In the genomic region with DNA sequence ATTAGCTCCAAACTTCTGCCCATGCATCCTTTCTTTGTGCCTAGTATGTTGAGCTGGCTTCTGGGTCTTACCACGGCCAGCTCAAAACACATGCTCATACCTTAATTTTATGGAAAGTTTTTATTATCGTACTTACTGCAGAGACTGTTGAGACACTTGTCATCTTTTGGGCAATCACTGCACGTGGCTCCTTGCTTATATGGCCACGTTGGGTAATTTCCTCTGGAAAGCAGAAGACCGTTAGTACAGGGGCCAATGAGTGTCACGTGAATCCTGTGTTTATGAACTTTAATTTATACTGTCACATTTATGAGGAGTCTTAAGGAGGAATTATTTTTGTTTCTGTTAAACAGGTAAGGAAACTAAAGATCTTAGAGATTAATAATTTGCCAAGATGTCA, we compare ENCODE assay signal across 20 mouse cellular contexts. TPM values are rescaled to one million over a fixed set of nuclear protein-coding genes. Genes with fewer than 3 reads are reported as not detected.
DNase-seq lines count a peak whose midpoint lies in the region; ATAC-seq and TF ChIP-seq lines count a peak whose summit lies in the region.
"Had no signal": no experiment of that assay in that cellular context is flagged by ENCODE, and none has a peak within 500 bp of the region (broad histone marks: within the 10 kb centered on the region; RNA-seq: fewer than 3 reads in every experiment).

No protein-coding gene starts in this region.

- TF ChIP-seq POLR2A in heart, adult 2 months (IDR thresholded peaks at IDR 0.05; ENCODE audit: insufficient read depth, low read depth, low read length) = no peak

- H3K36me3 ChIP-seq in liver, embryonic 14.5 days (replicated peaks; ENCODE audit: control insufficient read depth, insufficient read depth, low read depth) = peaks cover 23% of the 10 kb centered on the region
- peaks cover 65% of the 10 kb centered on the region for H3K36me3 ChIP-seq in macrophage (ENCODE audit: inconsistent target)
- H3K36me3 ChIP-seq in heart, adult 2 months (ENCODE audit: control insufficient read depth, insufficient read depth, low read length) = peaks cover 2% of the 10 kb centered on the region; the same call in 1 of the 2 replicates

- H3K79me2 ChIP-seq in macrophage (ENCODE audit: inconsistent target) = peaks cover 60% of the 10 kb centered on the region
- H3K79me2 ChIP-seq in heart, adult 2 months (replicated peaks; ENCODE audit: control insufficient read depth, insufficient read depth, low read length) = no peaks in the 10 kb centered on the region

- H3K4me2 ChIP-seq in liver, embryonic 14.5 days (ENCODE audit: low read depth) = no peak overlapping the region
- H3K4me2 ChIP-seq: embryonic facial prominence, embryonic 15.5 days; forebrain, embryonic 15.5 days; heart, embryonic 13.5 days; hindbrain, embryonic 15.5 days had no signal

- TF ChIP-seq CTCF in liver, embryonic 14.5 days (IDR thresholded peaks at IDR 0.05; ENCODE audit: low read depth) = no peak
- no peak for TF ChIP-seq CTCF in heart, adult 2 months (IDR thresholded peaks at IDR 0.05)

- intact Hi-C loops in heart, adult 2 months (cut with DNase I) = no loop called here

- H3K4me1 ChIP-seq in liver, embryonic 14.5 days (replicated peaks; ENCODE audit: control insufficient read depth in 2 of 2, insufficient read depth in 2 of 2, low read length in 1 of 2) = no peaks in the 10 kb centered on the region
- no peaks in the 10 kb centered on the region for H3K4me1 ChIP-seq in heart, adult 2 months (ENCODE audit: control insufficient read depth, insufficient read depth, low read length)
- H3K4me1 ChIP-seq: embryonic facial prominence, embryonic 15.5 days; forebrain, embryonic 10.5 days; forebrain, embryonic 15.5 days; heart, embryonic 13.5 days; hindbrain, embryonic 15.5 days had no signal

- ATAC-seq in liver, embryonic 14.5 days (ENCODE audit: insufficient read depth) = no peak
- peak; percentile 80 for ATAC-seq in neutrophil, adult 5-6 weeks (ENCODE audit: extremely low read depth, insufficient number of reproducible peaks, low FRiP score, poor library complexity, severe bottlenecking)
- ATAC-seq: forebrain, embryonic 15.5 days had no signal

- peak; percentile 17; the same call in 1 of the 2 replicates for TF ChIP-seq EP300 in liver, embryonic 14.5 days (IDR thresholded peaks at IDR 0.05; ENCODE audit: low read depth)
- no peak for TF ChIP-seq EP300 in heart, adult 2 months (IDR thresholded peaks at IDR 0.05; ENCODE audit: insufficient read depth, low read depth, low read length)

- no peak overlapping the region for H3K27ac ChIP-seq in liver, embryonic 14.5 days
- peak overlapping the region; percentile 72 for H3K27ac ChIP-seq in macrophage
- no peak overlapping the region for H3K27ac ChIP-seq in heart, adult 2 months
- H3K27ac ChIP-seq: embryonic facial prominence, embryonic 15.5 days; forebrain, embryonic 10.5 days; forebrain, embryonic 15.5 days; heart, embryonic 13.5 days; hindbrain, embryonic 15.5 days had no signal

- H3K9me3 ChIP-seq in liver, embryonic 14.5 days (ENCODE audit: control insufficient read depth, low read length) = no peaks in the 10 kb centered on the region
- H3K9me3 ChIP-seq: embryonic facial prominence, embryonic 15.5 days; forebrain, embryonic 10.5 days; forebrain, embryonic 15.5 days; heart, embryonic 13.5 days; hindbrain, embryonic 15.5 days had no signal

- H3K27me3 ChIP-seq in liver, embryonic 14.5 days (ENCODE audit: control insufficient read depth, insufficient read depth, low read length) = no peaks in the 10 kb centered on the region
- H3K27me3 ChIP-seq in heart, adult 2 months (ENCODE audit: control insufficient read depth, insufficient read depth, low read length) = no peaks in the 10 kb centered on the region
- H3K27me3 ChIP-seq: embryonic facial prominence, embryonic 15.5 days; forebrain, embryonic 15.5 days; heart, embryonic 13.5 days; hindbrain, embryonic 15.5 days had no signal

- 72% methylated on average over 6 of the region's 6 CpGs for WGBS in liver, embryonic 14.5 days (ENCODE audit: insufficient replicate concordance)
- WGBS in macrophage (ENCODE audit: missing documents) = 11% methylated on average over 6 of the region's 6 CpGs
- WGBS in heart, adult 2 months = 87% methylated on average over 6 of the region's 6 CpGs

- DNase-seq in liver, embryonic 14.5 days (ENCODE audit: low read depth in 3 of 3, low spot score in 3 of 3) = no peak
- DNase-seq in liver = no peak
- DNase-seq in lung, postnatal 36 days = peak; percentile 58
- DNase-seq in lung, postnatal 14 days = no peak
- no peak for DNase-seq in heart, adult 2 months
- DNase-seq in urinary bladder, adult 18-20 months (ENCODE audit: low spot score in 2 of 2) = no peak
- DNase-seq: adrenal gland, postnatal 14 days; cerebellum, adult 2 months; cerebellum, postnatal 10 days; embryo, embryonic 11 days; gastrocnemius, postnatal 10 days; heart, postnatal 36 days had no signal

- H3K4me3 ChIP-seq in liver, embryonic 14.5 days (ENCODE audit: insufficient read depth in 1 of 2, low read depth in 2 of 2, low read length in 2 of 2) = no peak overlapping the region
- H3K4me3 ChIP-seq in macrophage (ENCODE audit: inconsistent target) = no peak overlapping the region
- H3K4me3 ChIP-seq in heart, adult 2 months = no peak overlapping the region
- H3K4me3 ChIP-seq: embryonic facial prominence, embryonic 15.5 days; erythroblast, embryonic 14.5 days; forebrain, embryonic 10.5 days; forebrain, embryonic 15.5 days; heart, embryonic 13.5 days; hindbrain, embryonic 15.5 days had no signal

- H3K9ac ChIP-seq in liver, embryonic 14.5 days (replicated peaks) = no peak overlapping the region
- no peak overlapping the region for H3K9ac ChIP-seq in heart, adult 2 months (ENCODE audit: low read depth, low read length)
- H3K9ac ChIP-seq: embryonic facial prominence, embryonic 15.5 days; forebrain, embryonic 15.5 days; heart, embryonic 13.5 days; hindbrain, embryonic 15.5 days had no signal

RNA-seq across cellular contexts. Expression of a gene that starts 14.0 kb away (rescaled TPM):
- 5.3 and 9.9 TPM in 2 replicates for polyA plus RNA-seq in liver, embryonic 14.5 days (2012; rRNA removed)
- polyA plus RNA-seq in liver, embryonic 14.5 days (2014; fragmentation: Nextera tagmentation; extraction: Ambion mirVana) = 22.1 and 24.8 TPM in 2 replicates
- total RNA-seq in macrophage (2018; cell fraction: chromatin; rRNA removed) = 10 to 100 TPM in 22 of 26 experiments, 1 to 10 TPM in 4; 3.8 to 30.5 (median 14.8) TPM
- 10 to 100 TPM in 24 of 26 experiments, 1 to 10 TPM in 2; 7.9 to 18.8 (median 15.6) TPM for total RNA-seq in macrophage (2018; cell fraction: cytosol; rRNA removed)
- total RNA-seq in macrophage (2018; cell fraction: nucleus; rRNA removed) = 10 to 100 TPM in 18 of 26 experiments, 1 to 10 TPM in 8; 6.6 to 26.5 (median 12.3) TPM
- polyA plus RNA-seq in macrophage (2018) = 13.5 to 21.4 TPM (median 17.3 TPM) in 3 replicates
- 36.2 and 39.6 TPM in 2 replicates for total RNA-seq in neutrophil, adult 5-6 weeks (2017)
- 10 to 100 TPM; 24.2 to 27.0 TPM for total RNA-seq in heart, adult 2 months (2021)
- polyA plus RNA-seq in heart, adult 2 months (2012; rRNA removed) = 7.0 and 10.1 TPM in 2 replicates

RNA-seq across cellular contexts. Expression of a gene that starts 16.0 kb away (rescaled TPM):
- 8.0 and 9.7 TPM in 2 replicates for polyA plus RNA-seq in liver, embryonic 14.5 days (2012; rRNA removed)
- polyA plus RNA-seq in liver, embryonic 14.5 days (2014; fragmentation: Nextera tagmentation; extraction: Ambion mirVana) = 7.6 and 8.7 TPM in 2 replicates
- total RNA-seq in macrophage (2018; cell fraction: chromatin; rRNA removed) = 100 to 1,000 TPM in 10 of 26 experiments, 10 to 100 TPM in 16; 18.6 to 267 (median 69.2) TPM
- 100 to 1,000 TPM; 101 to 389 (median 242) TPM for total RNA-seq in macrophage (2018; cell fraction: cytosol; rRNA removed)
- 100 to 1,000 TPM in 17 of 26 experiments, 10 to 100 TPM in 9; 50.3 to 384 (median 116) TPM for total RNA-seq in macrophage (2018; cell fraction: nucleus; rRNA removed)
- polyA plus RNA-seq in macrophage (2018) = 181 to 387 TPM (median 323 TPM) in 3 replicates
- total RNA-seq in neutrophil, adult 5-6 weeks (2017) = 370 and 378 TPM in 2 replicates
- 1 to 10 TPM in 1 of 2 experiments, under 1 TPM in 1; 0.94 to 1.2 TPM for total RNA-seq in heart, adult 2 months (2021)
- 2.1 and 3.0 TPM in 2 replicates for polyA plus RNA-seq in heart, adult 2 months (2012; rRNA removed)
- polyA plus RNA-seq: erythroblast, embryonic 14.5 days had no signal

Comparison
In these comparisons a context has a peak if more than half of its experiments do, and no peak if none do; other contexts are left out.
1. RNA of a gene that starts 16.0 kb away (polyA plus RNA-seq): 181 to 387 TPM in macrophage; 7.6 to 9.7 TPM in liver, embryonic 14.5 days and 2.1 to 3.0 TPM in heart, adult 2 months; every median in the first group is over 10 times any median in the second.